Mouse (Mus musculus): ENCODE measurements around the gene Rsrc1. TPM values are rescaled to one million over a fixed set of nuclear protein-coding genes. Genes with fewer than 3 reads are reported as not detected.

Rsrc1 gene
- polyA plus RNA-seq, 1 experiment from 2014 or later: 16.3 TPM

GRCm38 (mm10) chr3:66976889-66977615, 4.1 kb upstream of the Rsrc1 start:
- H3K36me3 ChIP-seq: no peaks in the 10 kb centered on the region
- peaks cover 91% of the 10 kb centered on the region for H3K27me3 ChIP-seq (replicated peaks)
- no peak overlapping the region for H3K27ac ChIP-seq
- peaks cover 28% of the 10 kb centered on the region for H3K4me1 ChIP-seq
- H3K4me2 ChIP-seq: no peak overlapping the region
- no peak overlapping the region for H3K4me3 ChIP-seq
- H3K9me3 ChIP-seq (replicated peaks): no peaks in the 10 kb centered on the region
- no peak for ATAC-seq
- WGBS (ENCODE audit: insufficient replicate concordance): 10% methylated on average over 13 of the region's 13 CpGs
- H3K9ac ChIP-seq: no peak overlapping the region

- Histone ChIP-seq H3K4me1 (peaks cover 36% of the 10 kb centered on the region), H3K4me3 (no peak overlapping the region), H3K27ac (no peak overlapping the region), H3K27me3 (replicated peaks) (peaks cover 92% of the 10 kb centered on the region), H3K36me3 (no peaks in the 10 kb centered on the region), H3K9ac (no peak overlapping the region), H3K9me3 (replicated peaks) (no peaks in the 10 kb centered on the region), H3K4me2 (no peak overlapping the region)
- ATAC-seq: no peak
- 2% methylated on average over 25 of the region's 25 CpGs for WGBS (ENCODE audit: insufficient replicate concordance)
These were observed 3.3 kb upstream of the Rsrc1 start for GRCm38 (mm10) chr3:66977811-66978456.

- Histone ChIP-seq H3K9me3 (replicated peaks) (no peaks in the 10 kb centered on the region), H3K4me1 (peaks cover 29% of the 10 kb centered on the region), H3K36me3 (no peaks in the 10 kb centered on the region), H3K4me2 (peak overlapping the region; percentile 25; the same call in 1 of the 2 replicates), H3K27ac (no peak overlapping the region), H3K27me3 (replicated peaks) (peaks cover 88% of the 10 kb centered on the region), H3K9ac (no peak overlapping the region), H3K4me3 (peak overlapping the region; percentile 11; the same call in 1 of the 2 replicates)
- no peak for ATAC-seq
- WGBS (ENCODE audit: insufficient replicate concordance): 3% methylated on average over 44 of the region's 45 CpGs
These were observed 2.5 kb upstream of the Rsrc1 start for GRCm38 (mm10) chr3:66978457-66979381.

- H3K4me1 ChIP-seq: peaks cover 28% of the 10 kb centered on the region
- no peak overlapping the region for H3K27ac ChIP-seq
- H3K36me3 ChIP-seq: no peaks in the 10 kb centered on the region
- H3K9me3 ChIP-seq (replicated peaks): no peaks in the 10 kb centered on the region
- no peak for ATAC-seq
- H3K4me3 ChIP-seq: no peak overlapping the region
- 3% methylated on average over 9 of the region's 9 CpGs for WGBS (ENCODE audit: insufficient replicate concordance)
- peaks cover 86% of the 10 kb centered on the region for H3K27me3 ChIP-seq (replicated peaks)
- H3K4me2 ChIP-seq: no peak overlapping the region
- H3K9ac ChIP-seq: no peak overlapping the region
These were observed 1.7 kb upstream of the Rsrc1 start for GRCm38 (mm10) chr3:66979491-66979890.

- Histone ChIP-seq H3K27me3 (replicated peaks) (peaks cover 78% of the 10 kb centered on the region), H3K4me3 (peak overlapping the region; percentile 57), H3K27ac (no peak overlapping the region), H3K4me1 (peaks cover 28% of the 10 kb centered on the region), H3K9me3 (replicated peaks) (no peaks in the 10 kb centered on the region), H3K4me2 (peak overlapping the region; percentile 71), H3K36me3 (no peaks in the 10 kb centered on the region), H3K9ac (no peak overlapping the region)
- ATAC-seq: no peak
- WGBS (ENCODE audit: insufficient replicate concordance): 2% methylated on average over 29 of the region's 29 CpGs
These were observed 847 bp upstream of the Rsrc1 start for GRCm38 (mm10) chr3:66980111-66980975.

GRCm38 (mm10) chr3:66981706-66982105, 516 bp downstream of the Rsrc1 start, which contains the start of gene Shox2:
Gene Shox2, minus strand, starts transcription at chr3:66981771.
- Histone ChIP-seq H3K4me2 (peak within 1 kb of the TSS; percentile 71), H3K4me1 (peaks cover 38% of the 10 kb centered on the region), H3K27me3 (replicated peaks) (peaks cover 72% of the 10 kb centered on the region), H3K36me3 (no peaks in the 10 kb centered on the region), H3K4me3 (peak within 1 kb of the TSS; percentile 57), H3K9me3 (replicated peaks) (no peaks in the 10 kb centered on the region), H3K27ac (no peak within 1 kb of the TSS), H3K9ac (peak within 1 kb of the TSS; percentile 28; the same call in 1 of the 2 replicates)
- ATAC-seq: no peak
- 3% methylated on average over 14 of the region's 15 CpGs for WGBS (ENCODE audit: insufficient replicate concordance)

GRCm38 (mm10) chr3:66982181-66982911, 1.2 kb downstream of the Rsrc1 start:
- Histone ChIP-seq H3K27me3 (replicated peaks) (peaks cover 66% of the 10 kb centered on the region), H3K27ac (no peak overlapping the region)

GRCm38 (mm10) chr3:66983481-66983880, 2.3 kb downstream of the Rsrc1 start:
- no peak for ATAC-seq
- peaks cover 54% of the 10 kb centered on the region for H3K27me3 ChIP-seq (replicated peaks)

More at GRCm38 (mm10) chr3:66982181-66982911, 1.2 kb downstream of the Rsrc1 start:
- Histone ChIP-seq H3K36me3 (no peaks in the 10 kb centered on the region), H3K9me3 (replicated peaks) (no peaks in the 10 kb centered on the region), H3K4me2 (peak overlapping the region; percentile 71), H3K4me1 (peaks cover 39% of the 10 kb centered on the region), H3K4me3 (peak overlapping the region; percentile 57), H3K9ac (no peak overlapping the region)
- WGBS (ENCODE audit: insufficient replicate concordance): under 1% methylated on average over 29 of the region's 29 CpGs
- no peak for ATAC-seq

GRCm38 (mm10) chr3:66985539-66986286, 4.5 kb downstream of the Rsrc1 start:
- Histone ChIP-seq H3K27ac (0 out of 2 replicates have a peak overlapping the region, but pooled peaks have one; percentile 10), H3K27me3 (replicated peaks) (peaks cover 32% of the 10 kb centered on the region), H3K4me1 (peaks cover 31% of the 10 kb centered on the region), H3K9ac (peak overlapping the region; percentile 83), H3K4me2 (peak overlapping the region; percentile 85), H3K9me3 (replicated peaks) (no peaks in the 10 kb centered on the region), H3K4me3 (peak overlapping the region; percentile 88), H3K36me3 (no peaks in the 10 kb centered on the region)
- ATAC-seq: peak; percentile 91
- under 1% methylated on average over 51 of the region's 60 CpGs for WGBS (ENCODE audit: insufficient replicate concordance)

More at GRCm38 (mm10) chr3:66983481-66983880, 2.3 kb downstream of the Rsrc1 start:
- H3K4me1 ChIP-seq: peaks cover 38% of the 10 kb centered on the region
- no peak overlapping the region for H3K27ac ChIP-seq
- H3K9ac ChIP-seq: no peak overlapping the region
- H3K4me2 ChIP-seq: no peak overlapping the region
- 19% methylated on average over 3 of the region's 3 CpGs for WGBS (ENCODE audit: insufficient replicate concordance)
- H3K4me3 ChIP-seq: no peak overlapping the region
- H3K36me3 ChIP-seq: no peaks in the 10 kb centered on the region
- no peaks in the 10 kb centered on the region for H3K9me3 ChIP-seq (replicated peaks)

- Histone ChIP-seq H3K4me1 (peaks cover 26% of the 10 kb centered on the region), H3K4me2 (peak overlapping the region; percentile 85), H3K36me3 (no peaks in the 10 kb centered on the region), H3K27me3 (replicated peaks) (peaks cover 27% of the 10 kb centered on the region), H3K9me3 (replicated peaks) (no peaks in the 10 kb centered on the region), H3K9ac (peak overlapping the region; percentile 83), H3K4me3 (peak overlapping the region; percentile 88), H3K27ac (no peak overlapping the region)
- 3% methylated on average over 1 of the region's 1 CpGs for WGBS (ENCODE audit: insufficient replicate concordance)
- no peak for ATAC-seq
These were observed 5.0 kb downstream of the Rsrc1 start for GRCm38 (mm10) chr3:66986287-66986560.

Data from liver, embryonic 12.5 days (tissue).